Mouse (Mus musculus) heart, postnatal 0 days (tissue): ENCODE measurements at regions not wholly inside any gene's neighbourhood (a gene's known extent, or its start where the extent isn't known, plus 50 kb on each side); places are given as distances from the start of the nearest gene placed in this dataset.

Experiments
- CTCF ChIP-seq: IDR thresholded peaks from 2 replicates; pipeline ENCODE4 v1.5.1; 2016; ENCODE audit warnings: antibody characterized with exemption, control low read depth, low read depth
- EP300 ChIP-seq: IDR thresholded peaks from 2 replicates; pipeline ENCODE4 v1.6.1; 2016; ENCODE audit warnings: antibody characterized with exemption, low read depth

GRCm38 (mm10) chr1:105922586-105922985, 67.6 kb upstream of the Zcchc2 start:
- TF ChIP-seq CTCF = no peak
- no peak for TF ChIP-seq EP300
